Mouse (Mus musculus) gastrocnemius, postnatal 4 days (tissue): ENCODE results near the gene Snx14. TPM values are rescaled to one million over a fixed set of nuclear protein-coding genes. Genes with fewer than 3 reads are reported as not detected.

Experiments used
- DNase-seq, 2 experiments: peaks; one replicate each; pipeline ENCODE4 v3.0.0; 2021 to 2022; ENCODE audit warnings: low spot score in 2 of 2, mixed read lengths in 2 of 2
- total RNA-seq, 2 experiments: library from RNA; stranded (reverse); gene quantifications; 2 replicates each; pipeline ENCODE4 v1.2.3; 2021

The Snx14 gene
- total RNA-seq, 2 experiments from 2014 or later, result 24.7 to 25.6 TPM

DNA sequence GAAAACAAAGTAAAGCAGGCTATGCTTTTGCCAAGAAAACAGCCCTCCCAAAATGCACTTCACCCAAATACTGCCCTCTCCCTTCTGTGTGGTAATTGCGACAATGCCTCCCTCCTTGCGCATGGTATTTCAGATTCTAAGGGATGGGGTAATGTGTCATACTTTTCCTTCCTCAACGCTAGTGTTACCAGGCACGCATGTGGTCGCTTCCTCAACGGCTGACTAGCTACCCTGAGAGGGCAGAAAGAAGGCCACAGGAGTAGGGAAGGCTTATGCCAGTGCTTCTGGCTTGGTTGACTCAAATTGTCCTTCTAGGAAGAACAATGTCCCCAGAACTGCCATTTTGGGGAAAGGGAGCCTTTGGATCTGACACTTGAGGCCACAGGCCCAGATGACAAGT, 90.1 kb downstream of the Snx14 start:
- no peak for DNase-seq

DNA sequence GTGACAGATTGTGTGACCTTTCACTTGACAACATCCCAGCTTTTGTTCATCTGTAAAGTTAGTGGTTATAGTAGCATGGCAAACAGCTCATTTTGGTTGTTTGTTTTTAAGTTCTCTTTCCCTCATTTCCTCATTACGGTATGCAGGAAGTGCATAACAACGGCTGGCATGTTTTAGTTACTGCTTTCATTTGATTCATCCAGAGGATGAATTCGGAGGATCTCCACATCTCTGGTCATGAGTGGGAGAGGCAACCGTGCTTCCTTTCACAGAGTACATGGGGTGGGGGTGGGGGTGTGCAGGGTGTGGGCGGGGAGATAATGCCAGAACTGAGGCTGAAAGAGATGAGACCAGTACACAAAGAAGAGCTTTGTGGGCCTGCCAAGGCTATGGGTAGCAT, 91.9 kb downstream of the Snx14 start:
- no peak for DNase-seq

DNA sequence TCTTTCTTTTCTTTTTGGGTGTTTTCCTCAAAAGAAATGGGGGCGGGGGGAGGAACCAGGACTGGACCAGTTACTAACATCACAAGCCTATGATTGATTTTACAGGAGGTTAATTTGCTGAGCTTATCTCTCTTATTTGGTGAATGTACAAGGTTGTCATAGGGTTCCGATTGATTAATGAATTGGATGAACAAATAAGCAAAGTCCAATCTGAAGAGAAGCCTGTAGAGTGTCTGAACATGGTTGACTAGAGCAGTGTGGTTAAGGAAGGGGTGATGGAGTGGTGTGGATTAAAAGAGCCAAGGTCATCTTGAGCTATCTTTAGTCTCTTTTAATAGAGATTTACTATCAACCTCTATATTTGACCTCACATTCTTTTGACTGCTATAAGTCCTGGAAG, 94.3 kb downstream of the Snx14 start:
- no peak for DNase-seq

DNA sequence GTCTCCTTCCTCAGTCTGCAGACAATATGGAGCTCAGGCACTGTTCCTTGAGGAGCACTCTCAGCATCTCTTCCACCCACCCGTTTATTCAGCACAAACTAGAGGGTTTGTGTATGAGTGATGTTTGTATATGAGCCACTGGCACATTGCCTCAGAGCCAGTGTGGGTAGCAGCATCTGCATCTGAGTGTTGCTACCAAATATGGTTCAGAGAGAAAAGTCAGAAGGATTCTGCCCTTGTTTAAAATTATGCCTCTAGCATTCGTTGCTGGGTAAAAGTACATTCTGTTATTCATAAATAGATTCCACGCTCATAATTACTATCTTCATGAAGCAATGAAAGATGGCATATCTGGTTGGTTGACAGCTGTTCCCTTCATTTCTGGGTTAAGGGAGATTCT, 96.1 kb downstream of the Snx14 start:
- no peak for DNase-seq

DNA sequence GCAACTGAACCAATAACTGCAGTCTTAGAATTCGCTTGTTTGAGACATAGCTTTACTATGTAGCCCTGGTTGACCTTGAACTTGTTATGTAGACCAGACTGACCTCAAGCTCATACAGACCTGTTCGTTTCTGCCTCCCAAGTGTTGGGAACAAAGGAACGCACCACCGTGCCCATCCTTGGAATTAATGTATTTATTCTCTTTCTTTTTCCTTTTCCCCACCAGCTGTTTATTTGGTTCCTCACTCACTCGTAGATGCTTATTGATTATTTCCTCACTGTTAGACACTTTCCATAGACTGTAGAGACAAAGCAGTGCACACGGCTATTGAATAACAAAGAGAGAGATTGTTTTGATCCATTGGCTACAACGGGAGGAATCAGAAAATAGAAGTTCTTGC, 96.5 kb downstream of the Snx14 start:
- no peak for DNase-seq

DNA sequence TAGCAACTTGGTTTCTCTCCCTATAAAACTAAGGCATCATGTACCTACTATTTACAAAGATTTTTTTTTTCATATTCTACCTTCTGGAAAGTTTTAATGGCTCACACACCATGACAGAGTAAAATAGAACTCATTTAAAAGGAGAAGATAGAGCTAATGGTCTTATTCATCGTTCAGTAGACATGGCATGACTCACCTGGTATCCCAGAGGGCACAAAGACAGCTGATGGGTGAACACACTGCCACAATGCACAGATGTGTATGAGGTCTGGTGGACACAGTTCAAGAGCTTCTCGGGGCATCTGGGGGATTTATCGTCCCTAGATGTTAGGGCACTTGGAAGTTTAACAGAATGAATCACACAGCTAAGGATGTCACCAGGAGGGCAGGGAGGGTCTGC, 97.9 kb downstream of the Snx14 start:
- no peak for DNase-seq

DNA sequence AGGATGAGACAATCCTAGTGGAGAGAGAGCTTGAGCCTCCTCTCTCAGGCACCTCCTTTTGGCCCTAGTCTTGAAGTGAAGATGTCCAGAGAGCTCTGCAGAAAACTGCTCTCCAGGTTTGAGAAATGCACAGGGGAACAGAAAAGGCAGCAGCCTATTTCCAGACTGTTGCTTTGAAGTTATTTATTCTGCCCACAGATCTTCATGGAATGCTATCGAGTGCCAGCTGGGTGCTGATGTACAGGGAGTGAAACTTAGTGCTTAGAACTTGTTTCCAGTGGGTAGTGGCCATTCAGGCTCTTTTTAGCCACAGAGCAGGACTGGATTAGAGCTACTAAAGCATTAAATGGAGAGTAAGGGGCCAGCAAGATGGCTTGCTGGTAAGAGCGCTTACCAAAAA, 102.9 kb downstream of the Snx14 start:
- no peak for DNase-seq

DNA sequence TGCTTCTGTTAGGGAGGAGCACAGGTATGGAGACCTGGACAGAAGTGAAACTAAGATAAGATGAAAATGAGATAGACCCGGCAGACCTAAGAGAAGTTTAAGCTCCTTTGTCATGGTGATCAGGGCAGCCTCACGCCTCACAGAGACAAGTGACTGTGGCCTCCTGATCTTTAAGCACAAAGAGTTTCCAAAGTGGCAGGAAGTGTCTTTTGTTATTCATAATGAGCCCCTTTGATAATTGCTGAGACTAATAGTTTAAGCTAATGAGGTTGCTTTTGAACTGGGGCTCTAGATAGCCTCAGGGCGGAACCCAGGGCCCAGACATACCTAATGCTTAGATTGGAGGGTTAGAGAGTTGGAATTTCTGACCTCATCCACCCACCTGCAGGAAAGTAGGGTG, 106.3 kb downstream of the Snx14 start:
- DNase-seq, result no peak

DNA sequence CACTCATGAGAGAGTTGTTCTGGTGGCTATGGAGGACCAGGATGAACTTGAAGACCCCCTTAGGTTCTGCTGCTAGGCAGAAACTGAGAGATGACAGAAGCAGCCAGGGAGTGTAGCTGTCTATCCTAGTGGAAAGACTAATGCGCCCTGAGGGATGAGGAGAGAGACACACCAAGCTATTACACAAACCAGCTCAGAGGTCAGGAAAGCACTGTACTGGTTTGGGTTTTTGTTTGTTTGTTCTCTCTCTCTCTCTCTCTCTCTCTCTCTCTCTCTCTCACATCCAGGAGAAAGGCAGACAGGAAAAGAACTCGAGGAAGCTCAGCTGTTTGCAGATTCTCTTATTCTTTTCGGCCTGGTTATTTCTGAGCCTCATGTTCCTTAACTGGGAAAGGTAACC, 108.4 kb downstream of the Snx14 start:
- DNase-seq, result no peak

DNA sequence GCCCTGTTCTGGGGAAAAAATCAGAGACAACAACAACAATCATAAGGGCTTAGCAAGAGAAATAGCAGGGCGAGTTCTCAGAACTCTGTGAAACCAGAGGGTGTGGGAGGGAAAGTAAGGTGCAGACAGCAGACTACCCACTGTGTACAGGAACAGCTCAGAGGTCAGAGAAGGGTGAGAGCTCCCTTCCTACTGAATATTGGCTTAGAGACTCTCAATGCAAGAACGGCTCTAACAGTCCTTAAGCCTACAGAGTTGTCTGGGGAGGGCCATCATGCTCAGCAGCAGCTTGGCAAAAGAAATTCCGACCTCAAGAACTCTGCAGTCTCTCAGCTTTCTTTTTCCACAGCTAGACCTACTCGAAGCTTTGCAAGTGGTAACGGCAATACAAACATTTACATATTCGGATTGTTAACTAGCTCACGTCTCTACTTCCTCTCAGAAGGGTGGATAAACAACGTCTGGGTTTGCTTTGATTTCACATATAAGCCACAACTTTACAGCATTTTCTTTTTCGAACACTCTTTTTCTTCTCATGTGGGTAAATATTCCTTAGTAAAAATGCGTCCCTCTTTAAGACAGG, 109.5 kb downstream of the Snx14 start:
- no peak for DNase-seq

DNA sequence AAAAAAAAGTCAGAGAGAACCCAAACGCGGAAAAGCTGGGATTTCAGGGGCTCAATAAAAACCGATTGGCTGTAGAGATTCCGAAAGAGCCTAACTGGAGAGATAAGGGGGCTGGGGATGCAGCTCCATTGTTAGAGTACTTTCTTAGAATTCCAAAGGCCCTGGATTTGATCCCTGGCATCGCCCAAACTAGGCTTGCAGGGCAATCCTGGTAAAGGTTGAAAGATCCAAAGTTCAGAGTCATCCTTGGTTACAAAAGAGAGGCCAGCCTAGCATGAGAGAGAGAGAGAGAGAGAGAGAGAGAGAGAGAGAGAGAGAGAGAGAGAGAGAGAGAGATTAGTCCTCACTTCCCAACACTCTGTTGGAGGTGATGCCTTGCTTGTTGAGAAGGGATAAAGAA, 110.1 kb downstream of the Snx14 start:
- no peak for DNase-seq

DNA sequence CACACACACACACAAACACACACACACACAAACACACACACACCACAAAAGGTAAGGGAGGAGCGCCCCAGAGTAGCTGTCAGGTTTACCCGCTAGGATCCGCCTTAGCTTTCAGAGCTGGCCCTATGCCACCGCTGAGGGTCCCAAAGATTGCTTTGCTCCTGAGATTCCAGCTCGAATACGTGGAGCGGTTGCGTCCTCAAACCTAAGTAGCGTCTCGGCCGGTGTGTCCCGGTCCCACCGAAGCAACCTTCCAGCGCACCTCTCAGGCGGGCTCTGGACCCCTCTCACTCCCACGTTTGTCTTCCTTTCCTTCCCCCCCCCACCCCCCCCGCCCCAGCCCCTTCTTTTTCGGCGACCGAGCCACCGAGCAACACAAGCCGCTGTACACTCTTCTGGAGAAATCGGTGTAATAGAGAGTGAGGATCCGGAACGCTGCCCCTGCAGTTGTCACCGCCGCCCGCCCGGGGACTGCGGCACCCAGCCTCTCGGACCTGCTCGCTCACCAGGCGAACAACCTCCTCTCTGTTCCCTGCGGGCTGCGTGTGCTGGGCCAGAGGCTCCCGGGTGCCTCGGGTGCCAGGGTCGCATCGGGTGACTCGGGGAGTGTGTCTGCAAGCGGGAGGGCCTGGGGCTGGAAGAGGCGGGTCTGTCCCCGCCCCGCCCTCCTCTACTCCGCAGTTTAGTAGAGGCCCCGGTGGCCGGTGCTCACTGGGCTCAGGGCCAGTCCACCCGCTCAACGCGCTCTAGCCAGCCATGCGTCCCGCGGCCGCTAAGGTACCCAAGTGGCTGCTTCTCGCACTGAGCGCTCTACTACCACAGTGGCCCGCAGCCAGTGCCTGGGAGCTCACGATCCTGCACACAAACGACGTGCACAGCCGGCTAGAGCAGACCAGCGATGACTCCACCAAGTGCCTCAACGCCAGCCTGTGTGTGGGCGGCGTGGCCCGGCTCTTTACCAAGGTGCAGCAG, 111.5 kb downstream of the Snx14 start, which contains the start of gene Nt5e:
TSS of gene Nt5e (plus strand) at position 268 of the 972 bp plus-strand sequence.
- peak; percentile 58 to 79 for DNase-seq

Other genes with a start within 250 kb of the Snx14 start
- gene Nt5e, start 111.8 kb downstream of the Snx14 start, total RNA-seq, result 10 to 100 TPM; 10.3 to 10.5 TPM
- gene Gm20537, start 17.7 kb upstream of the Snx14 start, total RNA-seq, result 1 to 10 TPM; 1.2 to 1.7 TPM
- 100 to 1,000 TPM in 1 of 2 experiments, 10 to 100 TPM in 1; 91.0 to 105 TPM for gene Syncrip, start 43.6 kb upstream of the Snx14 start, total RNA-seq
- gene Zfp949, start 109.1 kb upstream of the Snx14 start, total RNA-seq, result 1 to 10 TPM; 6.1 to 6.3 TPM
- gene Trim43a, start 141.9 kb upstream of the Snx14 start, total RNA-seq, result not detected